Mouse (Mus musculus): ENCODE data around the gene Kcnq5.
A peak's percentile ranks its signal among the peaks of the same experiment; 100 is the strongest.
"Not testable (repeated sequence)": the region's sequence is repeated elsewhere in the genome, so short reads cannot be mapped to it uniquely, and the experiment has no call there.

Kcnq5 gene

GRCm38 (mm10) chr1:21837387-21837786 is 124.4 kb downstream of the Kcnq5 start:
- no peak for DNase-seq (ENCODE audit: low read depth)

DNA sequence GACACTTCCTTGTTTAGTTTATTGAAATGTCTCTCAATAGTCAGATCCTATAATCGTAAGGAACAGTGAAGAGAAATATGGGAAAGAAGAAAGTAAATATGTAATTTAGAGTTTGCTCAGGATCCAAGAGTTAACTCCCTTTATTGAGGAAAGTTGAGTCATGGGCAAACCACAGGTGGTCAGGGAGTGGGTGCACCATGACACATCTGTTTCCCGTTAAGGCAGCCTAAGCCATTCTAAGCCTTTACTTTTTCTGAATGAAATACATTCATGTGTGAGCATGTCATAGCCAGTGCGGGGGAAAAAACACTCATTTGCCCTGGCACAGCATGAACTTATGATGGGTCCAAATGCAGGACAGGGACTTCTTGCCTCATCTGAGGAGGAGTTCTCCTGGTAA is 125.4 kb downstream of the Kcnq5 start:
- no peak for DNase-seq (ENCODE audit: low read depth)

- DNase-seq (ENCODE audit: low read depth), result no peak
Observed at GRCm38 (mm10) chr1:21829909-21830455, 131.8 kb downstream of the Kcnq5 start.

- DNase-seq (ENCODE audit: low read depth), result no peak
Observed at GRCm38 (mm10) chr1:21820066-21820630, 141.6 kb downstream of the Kcnq5 start.

DNA sequence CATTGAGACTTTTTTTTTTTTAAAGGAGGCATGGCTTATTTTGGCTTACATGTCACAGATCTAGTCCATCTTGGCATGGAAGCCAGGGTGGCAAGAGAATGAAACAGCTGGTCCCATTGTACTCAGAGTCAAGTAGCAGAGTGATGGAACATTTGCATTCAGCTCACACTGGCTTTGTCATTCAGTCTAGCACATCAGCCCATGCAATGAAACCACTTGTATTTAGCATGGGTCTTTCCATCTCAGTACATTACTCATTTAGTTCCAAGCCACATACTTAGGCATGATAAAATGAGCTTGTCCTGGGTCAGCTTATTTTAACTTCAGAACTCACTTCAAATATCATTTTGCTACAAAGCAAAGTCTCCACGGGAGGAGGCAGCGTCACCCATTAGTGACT is 156.7 kb downstream of the Kcnq5 start:
- no peak for DNase-seq (ENCODE audit: low read depth)

GRCm38 (mm10) chr1:21804477-21804866 is 157.3 kb downstream of the Kcnq5 start:
- no peak for DNase-seq (ENCODE audit: low read depth)

DNA sequence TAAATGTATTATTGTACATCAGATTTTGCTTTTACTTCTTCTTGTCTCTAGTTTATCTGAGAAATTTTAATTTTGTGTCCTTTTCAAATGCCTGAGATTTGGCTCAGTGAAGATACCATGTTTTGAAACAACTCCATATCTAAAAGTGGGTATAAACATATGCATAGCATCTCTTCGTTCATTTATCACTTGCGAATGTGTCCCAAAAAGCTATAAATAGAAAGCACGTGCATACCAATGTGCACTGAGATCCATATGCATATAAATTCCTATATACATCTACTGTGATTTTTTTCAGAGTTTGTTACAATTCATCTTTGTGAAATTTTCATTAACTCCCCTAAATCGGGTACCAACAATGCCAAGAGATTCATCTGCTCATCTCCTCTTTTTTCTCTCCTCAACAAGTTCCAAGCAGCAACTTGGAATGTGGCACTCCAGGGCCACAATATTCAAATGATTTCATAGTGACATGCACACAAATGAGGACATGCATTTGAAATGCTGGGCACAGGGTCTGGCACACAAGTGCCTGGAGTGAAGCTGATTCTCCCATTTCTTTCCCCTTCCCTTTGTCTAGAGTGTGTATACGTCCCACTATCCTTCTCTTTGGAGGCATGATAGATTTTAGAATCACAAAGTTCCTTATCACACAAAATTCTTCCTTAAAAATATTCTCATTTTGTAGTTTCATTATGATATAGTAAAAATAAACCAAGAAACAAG is 157.8 kb downstream of the Kcnq5 start:
- no peak for DNase-seq (ENCODE audit: low read depth)

DNA sequence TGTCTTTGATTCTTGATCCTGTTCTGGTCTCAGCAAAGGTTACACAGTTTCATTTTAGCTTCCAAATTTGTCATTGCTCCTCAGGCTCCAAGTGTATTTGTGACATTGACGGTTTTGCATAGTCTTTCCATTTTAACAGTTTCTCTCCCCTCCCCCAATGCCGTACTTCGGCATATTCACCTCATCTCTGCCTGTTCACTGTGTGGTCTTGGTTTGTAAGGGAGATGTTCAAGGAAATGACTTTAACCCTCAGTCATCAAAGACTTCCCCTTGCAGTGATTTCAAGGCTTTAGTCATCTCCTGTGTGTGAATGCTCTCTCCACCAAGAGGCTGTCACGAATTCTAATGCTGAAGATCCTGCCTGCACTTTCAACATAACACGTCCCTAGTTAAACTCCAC is 181.0 kb downstream of the Kcnq5 start:
- DNase-seq (ENCODE audit: low read depth), result no peak

GRCm38 (mm10) chr1:21777560-21777959 is 184.2 kb downstream of the Kcnq5 start:
- no peak for DNase-seq (ENCODE audit: low read depth)

GRCm38 (mm10) chr1:21773931-21774330 is 187.8 kb downstream of the Kcnq5 start:
- DNase-seq (ENCODE audit: low read depth), result no peak

- no peak for DNase-seq (ENCODE audit: low read depth)
Observed at GRCm38 (mm10) chr1:21770494-21770893, 191.2 kb downstream of the Kcnq5 start.

GRCm38 (mm10) chr1:21749297-21749696 is 212.4 kb downstream of the Kcnq5 start:
- no peak for DNase-seq (ENCODE audit: low read depth)

DNA sequence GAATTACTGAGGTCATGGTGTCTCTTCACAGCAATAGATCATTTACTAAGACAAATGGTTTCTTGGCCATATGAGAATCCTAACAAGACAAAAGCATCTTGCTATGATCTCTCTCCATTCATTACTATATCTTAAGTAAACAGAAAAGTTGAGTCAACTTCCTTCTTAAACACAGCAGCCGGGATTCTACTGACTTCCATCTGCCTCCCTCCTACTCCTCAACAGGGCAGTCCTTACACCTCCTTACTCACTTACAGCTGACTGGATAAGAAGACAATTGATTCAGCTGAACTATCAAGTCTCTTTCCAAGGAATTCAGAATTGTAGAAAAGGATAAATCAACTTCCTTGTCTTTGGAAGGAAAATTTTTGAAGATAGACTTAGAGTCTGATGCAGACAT is 232.6 kb downstream of the Kcnq5 start:
- no peak for DNase-seq (ENCODE audit: low read depth)

DNA sequence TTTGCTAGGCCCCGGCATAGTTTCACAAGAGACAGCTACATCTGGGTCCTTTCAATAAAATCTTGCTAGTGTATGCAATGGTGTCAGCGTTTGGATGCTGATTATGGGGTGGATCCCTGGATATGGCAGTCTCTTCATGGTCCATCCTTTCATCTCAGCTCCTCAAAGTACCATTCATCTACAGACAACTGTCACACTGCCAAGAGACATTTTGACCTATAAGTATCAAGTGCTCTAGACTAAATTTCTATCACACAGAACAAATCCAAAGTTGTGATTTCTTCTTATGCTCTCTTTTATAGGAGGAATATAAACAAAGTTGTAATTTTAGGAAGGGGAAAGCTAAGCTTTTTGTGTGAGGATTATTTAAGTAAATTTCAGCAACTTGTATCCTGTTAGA is 238.5 kb downstream of the Kcnq5 start:
- DNase-seq (ENCODE audit: low read depth), result not testable (repeated sequence)

GRCm38 (mm10) chr1:21721246-21721645 is 240.5 kb downstream of the Kcnq5 start:
- DNase-seq (ENCODE audit: low read depth), result no peak

DNA sequence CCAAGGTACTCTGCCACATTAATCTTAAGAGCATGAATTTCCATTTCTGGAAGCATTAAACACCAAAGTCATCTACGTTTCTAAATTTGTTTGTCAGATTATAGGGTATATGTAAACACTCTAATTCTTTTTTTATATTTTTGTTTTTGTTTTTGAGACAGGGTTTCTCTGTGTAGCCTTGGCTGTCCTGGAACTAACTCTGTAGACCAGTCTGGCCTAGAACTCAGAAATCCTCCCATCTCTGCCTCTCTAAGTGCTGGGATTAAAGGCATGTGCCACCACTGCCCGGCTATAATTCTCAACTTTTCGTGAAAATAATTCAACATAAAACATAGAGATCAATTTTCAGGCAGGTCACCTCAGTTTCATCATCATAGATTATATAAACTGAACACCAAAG is 246.9 kb downstream of the Kcnq5 start:
- peak; percentile 10 for DNase-seq (ENCODE audit: low read depth)

DNA sequence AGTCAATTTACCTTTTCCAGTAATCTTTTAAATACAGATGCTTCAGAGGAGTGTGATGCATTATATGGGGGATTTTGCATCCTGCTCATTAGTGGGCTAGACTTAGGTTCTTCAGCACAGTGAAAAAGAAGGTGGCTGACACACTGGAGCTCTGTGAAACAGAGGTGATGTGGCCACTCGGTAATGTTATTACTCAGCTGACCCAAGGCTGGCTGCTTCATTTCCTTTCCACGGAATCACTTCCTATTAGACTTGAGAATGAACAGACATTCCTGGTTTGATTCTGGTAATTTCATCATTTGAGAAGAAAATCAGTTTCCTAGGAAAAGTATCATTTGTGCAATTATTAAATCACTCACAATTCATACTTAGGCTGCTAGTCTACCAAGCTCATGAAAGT is 249.0 kb downstream of the Kcnq5 start:
- no peak for DNase-seq (ENCODE audit: low read depth)

- DNase-seq (ENCODE audit: low read depth), result no peak
Observed at GRCm38 (mm10) chr1:21690458-21690857, 271.3 kb downstream of the Kcnq5 start.

DNA sequence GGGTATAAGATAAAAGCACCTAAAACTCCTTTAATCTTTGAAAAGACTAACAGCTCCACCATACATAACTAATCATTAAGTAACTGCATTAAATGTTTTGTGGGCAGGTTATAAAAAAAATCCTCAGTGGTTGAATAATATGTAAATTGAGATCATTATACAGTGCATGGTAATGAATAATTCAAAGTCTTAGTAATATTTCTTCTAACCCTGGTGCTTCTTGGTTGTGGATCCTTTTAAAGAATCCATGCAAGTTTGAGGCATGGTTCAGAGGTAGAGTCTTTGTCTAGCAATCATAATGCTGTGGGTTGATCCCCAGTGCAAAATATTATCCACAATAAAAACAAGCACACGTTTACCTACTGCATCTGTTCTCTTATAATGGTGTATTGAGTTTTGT is 272.8 kb downstream of the Kcnq5 start:
- no peak for DNase-seq (ENCODE audit: low read depth)

DNA sequence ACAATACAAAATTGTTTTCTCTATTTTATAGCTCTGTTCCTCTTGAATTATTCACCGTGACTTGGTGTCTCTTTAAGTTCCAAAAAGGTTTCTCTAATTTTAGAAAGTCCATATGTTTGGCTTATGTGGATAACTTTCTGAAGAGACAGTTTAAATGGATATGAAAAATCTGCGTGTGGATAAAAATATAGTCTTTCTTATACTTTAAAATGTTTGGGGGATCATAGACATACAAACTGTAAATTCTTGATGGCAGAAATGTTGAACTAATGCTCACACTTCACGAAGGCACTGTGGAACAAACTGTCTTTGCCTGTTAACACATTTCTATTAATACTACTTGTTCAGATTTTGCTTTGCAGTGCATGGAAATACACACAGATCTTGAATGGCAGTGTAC is 277.3 kb downstream of the Kcnq5 start:
- DNase-seq (ENCODE audit: low read depth), result no peak

- no peak for DNase-seq (ENCODE audit: low read depth)
Observed at GRCm38 (mm10) chr1:21676805-21677204, 284.9 kb downstream of the Kcnq5 start.

GRCm38 (mm10) chr1:21660840-21661239 is 300.9 kb downstream of the Kcnq5 start:
- no peak for DNase-seq (ENCODE audit: low read depth)

- DNase-seq (ENCODE audit: low read depth), result no peak
Observed at GRCm38 (mm10) chr1:21650820-21651219, 310.9 kb downstream of the Kcnq5 start.

DNA sequence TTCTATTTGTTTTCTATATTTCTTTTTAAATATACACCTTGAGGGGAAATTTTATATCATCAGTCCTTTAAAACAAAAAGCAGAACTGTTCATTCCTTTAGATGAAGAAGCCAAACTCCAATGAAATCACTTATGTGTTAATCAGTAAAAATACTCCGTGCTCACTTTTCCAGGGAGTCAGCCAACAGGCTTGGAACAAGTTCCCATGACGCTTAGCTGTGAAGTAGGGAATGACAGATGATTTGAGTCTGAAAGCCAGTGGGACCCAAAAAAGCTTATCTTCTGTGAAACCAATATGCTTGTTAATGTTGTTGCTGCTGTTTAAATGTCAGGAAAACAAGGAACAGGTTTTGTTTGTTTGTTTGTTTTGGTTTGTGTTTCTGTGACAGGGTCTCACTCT is 326.3 kb downstream of the Kcnq5 start:
- no peak for DNase-seq (ENCODE audit: low read depth)

All from NIH3T3 (cell line).